Mouse (Mus musculus) telencephalon, adult 2 months (tissue): ENCODE measurements at regions not wholly inside any gene's neighbourhood (a gene's known extent, or its start where the extent isn't known, plus 50 kb on each side); places are given as distances from the start of the nearest gene placed in this dataset.
A peak's percentile ranks its signal among the peaks of the same experiment; 100 is the strongest.

Source experiments
- DNase-seq: peaks from one replicate; pipeline ENCODE4 v3.0.0-alpha.2; 2011; ENCODE audit warnings: low read depth, low spot score

- DNase-seq = no peak
Observed at GRCm38 (mm10) chr7:40052255-40052654, 534.7 kb downstream of the Zfp619 start.

GRCm38 (mm10) chr7:40058836-40059235, 541.3 kb downstream of the Zfp619 start:
- DNase-seq = no peak

DNA sequence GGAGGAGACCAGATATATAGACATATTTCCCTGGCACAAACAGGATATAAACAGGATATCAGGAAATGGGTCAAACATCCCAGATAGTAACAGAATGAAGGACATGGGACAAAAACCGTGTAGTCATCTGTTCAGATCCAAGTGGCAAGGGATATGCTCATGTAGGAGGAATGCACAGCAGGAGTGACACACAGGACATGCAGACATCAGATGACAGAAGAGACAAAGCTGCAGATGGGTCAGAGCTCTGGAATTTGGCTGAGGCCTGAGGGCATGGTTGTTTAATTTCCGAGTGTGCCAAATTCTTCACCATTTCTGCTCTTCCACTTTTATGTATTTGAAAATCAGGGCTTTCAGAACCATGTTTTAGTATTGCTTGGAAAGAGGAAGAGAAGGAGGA, 547.1 kb downstream of the Zfp619 start:
- no peak for DNase-seq

DNA sequence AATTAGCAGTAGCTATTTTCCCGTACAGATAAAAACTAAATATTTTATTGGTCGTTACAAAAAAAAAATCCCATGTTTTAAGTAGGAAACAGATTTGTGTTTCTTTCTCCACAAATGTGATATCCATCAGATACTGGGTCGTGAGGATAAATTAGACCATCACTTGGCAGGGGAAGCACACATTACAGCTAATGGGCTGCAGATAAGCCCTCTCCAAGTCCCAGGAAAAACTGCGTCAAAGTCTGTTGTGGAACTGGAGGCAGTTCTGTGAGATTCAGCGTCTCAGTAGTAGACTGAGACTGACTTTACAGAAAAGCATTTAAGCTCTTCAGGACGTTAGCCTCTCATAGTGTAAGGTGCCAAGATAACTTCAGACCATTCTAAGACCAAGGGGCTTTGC, 548.0 kb downstream of the Zfp619 start:
- no peak for DNase-seq

GRCm38 (mm10) chr7:40067378-40067777, 549.8 kb downstream of the Zfp619 start:
- DNase-seq = no peak

- no peak for DNase-seq
Observed at GRCm38 (mm10) chr7:40071313-40071712, 553.7 kb downstream of the Zfp619 start.

DNA sequence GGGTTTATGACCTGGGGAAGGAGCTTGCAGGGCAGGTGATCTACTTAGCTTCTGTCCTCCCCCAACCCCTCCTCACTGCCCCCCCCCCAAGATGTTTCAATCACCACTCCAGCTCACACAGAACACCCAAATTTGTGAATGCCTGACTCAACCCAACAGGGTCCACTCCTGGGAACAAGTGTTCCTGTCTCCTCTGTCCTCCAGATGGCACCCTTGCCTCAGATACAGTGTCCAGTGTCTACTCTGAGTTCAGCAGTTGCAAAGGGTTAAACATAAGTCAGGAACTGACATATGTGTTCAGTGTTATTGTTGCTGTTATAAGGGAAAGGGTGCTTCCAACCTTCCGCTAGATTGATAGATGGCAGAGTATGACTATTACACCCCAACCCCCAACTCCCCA, 554.9 kb downstream of the Zfp619 start:
- DNase-seq = peak; percentile 16

GRCm38 (mm10) chr7:40086236-40086635, 568.7 kb downstream of the Zfp619 start:
- DNase-seq = no peak

GRCm38 (mm10) chr7:40097094-40097493, 579.5 kb downstream of the Zfp619 start:
- DNase-seq = no peak

- peak; percentile 9 for DNase-seq
Observed at GRCm38 (mm10) chr7:40103057-40103945, 585.7 kb downstream of the Zfp619 start.

DNA sequence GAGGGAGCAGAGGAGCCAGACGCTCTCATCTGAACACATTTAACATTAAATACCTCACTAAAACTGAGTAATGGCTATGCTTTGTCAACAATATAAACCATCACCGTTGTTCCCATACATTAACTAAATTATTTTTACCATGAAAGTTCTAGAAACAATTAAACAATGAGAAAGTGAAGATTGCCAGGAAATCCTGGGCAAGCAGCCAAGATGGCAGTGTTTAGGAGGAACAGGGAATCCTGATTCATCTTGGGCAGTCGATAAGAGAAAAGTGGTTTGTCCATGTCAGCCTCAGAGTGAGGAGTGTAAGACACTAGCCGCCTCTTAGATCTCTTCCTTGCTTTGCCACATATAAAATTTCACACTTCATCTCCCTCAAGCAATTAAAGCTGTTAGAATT, 625.3 kb downstream of the Zfp619 start:
- peak; percentile 24 for DNase-seq

GRCm38 (mm10) chr7:40144431-40144830, 626.9 kb downstream of the Zfp619 start:
- DNase-seq = no peak

DNA sequence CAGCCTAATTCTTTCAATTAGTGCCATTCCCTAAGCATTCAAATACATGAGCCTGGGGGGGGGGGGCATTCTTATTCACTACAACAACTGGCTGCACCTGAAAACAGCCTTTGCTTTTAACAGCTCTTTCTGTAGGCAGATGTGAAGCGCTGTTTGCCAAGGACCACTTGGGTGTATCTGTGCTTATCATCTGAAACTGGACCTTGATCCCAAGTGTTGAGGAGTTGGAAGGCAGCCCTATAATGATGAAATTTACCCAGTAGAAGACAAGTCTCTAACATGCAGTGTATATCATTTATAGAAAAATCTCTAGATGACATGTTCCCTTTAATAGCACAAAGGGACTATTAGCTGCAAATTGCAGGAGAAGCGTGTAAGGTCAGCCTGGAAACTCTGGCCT, 660.0 kb downstream of the Zfp619 start:
- no peak for DNase-seq

GRCm38 (mm10) chr7:40195366-40195765, 677.8 kb downstream of the Zfp619 start:
- DNase-seq = no peak

DNA sequence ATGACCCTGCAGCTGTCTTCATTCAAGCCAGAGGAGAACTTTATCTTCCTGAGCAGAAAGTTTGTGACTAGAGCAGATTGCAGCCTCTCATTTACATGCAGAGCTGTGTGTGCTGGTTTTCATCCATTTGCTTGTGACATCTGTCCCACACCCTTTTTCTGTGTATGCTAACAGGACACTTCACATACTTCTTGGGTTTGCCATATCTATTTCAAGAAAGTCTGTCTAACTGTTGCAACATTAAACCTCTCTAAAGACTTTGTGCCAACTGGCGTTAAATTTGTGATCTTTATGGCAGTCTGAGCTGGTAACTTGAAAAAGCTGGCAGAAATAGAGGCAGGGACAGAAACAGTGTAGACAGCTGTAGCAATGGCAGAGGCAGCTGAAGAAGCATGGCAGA, 685.0 kb downstream of the Zfp619 start:
- DNase-seq = peak; percentile 70

DNA sequence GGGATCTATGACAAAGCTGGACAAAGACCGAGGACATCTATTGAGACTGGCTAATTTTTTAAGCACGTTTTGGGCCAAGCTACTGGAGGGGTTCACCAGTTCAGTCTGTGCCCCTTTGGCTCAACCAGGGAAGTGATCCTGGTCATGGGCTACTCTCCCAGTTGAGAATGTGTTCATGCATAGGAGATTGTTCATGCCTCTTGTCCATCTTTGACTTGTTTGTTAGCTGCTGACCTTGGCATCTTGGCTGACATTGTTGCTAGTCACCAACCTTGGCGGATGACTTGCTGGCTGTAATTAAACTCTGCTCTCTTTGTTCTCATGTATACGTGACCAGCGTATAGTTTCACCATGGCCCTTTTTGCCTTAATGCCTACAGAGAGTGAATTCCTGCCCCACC, 686.2 kb upstream of the Vstm2b start:
- no peak for DNase-seq

GRCm38 (mm10) chr7:40212576-40212975, 685.6 kb upstream of the Vstm2b start:
- DNase-seq = no peak

DNA sequence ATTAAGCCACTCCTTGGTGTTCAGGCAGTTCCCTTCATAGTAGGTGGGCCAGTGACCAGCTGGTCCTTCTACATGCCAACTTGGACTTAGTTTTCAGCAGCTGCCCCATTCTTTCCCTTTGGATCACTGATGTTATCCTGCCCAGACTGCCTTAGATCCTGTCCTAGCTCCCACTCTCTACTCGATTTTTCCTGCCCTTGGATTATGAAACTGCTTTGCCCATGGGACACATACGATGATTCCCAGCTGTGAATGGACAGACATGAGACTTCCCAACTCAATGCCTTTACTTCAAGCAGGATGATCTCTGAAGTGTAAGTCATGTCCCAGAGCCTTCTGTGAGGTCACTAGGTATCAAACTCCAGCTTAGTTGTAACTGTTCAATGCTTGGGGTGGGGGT, 684.5 kb upstream of the Vstm2b start:
- no peak for DNase-seq

- no peak for DNase-seq
Observed at GRCm38 (mm10) chr7:40214395-40214794, 683.7 kb upstream of the Vstm2b start.

GRCm38 (mm10) chr7:40215271-40215670, 682.9 kb upstream of the Vstm2b start:
- no peak for DNase-seq

GRCm38 (mm10) chr7:40220549-40220948, 677.6 kb upstream of the Vstm2b start:
- DNase-seq = peak; percentile 52

DNA sequence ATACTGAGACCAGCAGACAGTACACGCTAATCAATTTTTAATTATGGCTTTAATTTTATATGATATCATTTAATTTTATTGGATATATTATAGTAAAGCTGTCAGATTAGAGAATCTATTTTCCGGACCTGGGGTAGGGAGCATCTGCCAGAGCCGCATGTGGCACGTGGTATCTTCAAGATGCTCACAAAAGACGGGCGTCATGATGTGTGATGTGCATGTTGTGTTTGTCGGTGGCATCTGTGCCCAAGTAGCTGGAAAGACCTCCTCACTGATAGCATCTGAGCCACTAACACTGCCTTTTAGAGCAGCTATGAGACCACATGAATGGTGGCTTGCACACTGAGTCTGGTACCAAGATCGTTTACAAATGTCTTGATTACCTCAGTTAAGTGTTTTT, 652.9 kb upstream of the Vstm2b start:
- DNase-seq = no peak

DNA sequence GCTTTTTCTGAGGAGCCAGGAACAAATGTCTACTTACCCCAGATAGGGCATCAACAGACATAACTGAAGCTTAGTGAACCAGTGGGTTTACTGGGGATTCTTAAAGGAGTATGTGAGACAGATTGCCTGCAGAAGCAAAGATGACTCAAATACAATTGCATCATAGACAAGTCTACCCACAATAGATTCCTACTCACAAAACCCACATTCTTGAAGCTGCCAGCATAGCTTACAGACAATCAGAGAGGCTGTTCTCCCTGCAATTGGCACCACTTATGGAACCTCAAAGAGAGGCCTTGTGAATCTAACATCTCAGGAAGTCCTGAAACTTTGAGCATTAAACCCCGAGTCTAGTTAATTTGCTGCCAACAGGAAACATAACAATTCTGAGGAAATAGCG, 649.6 kb upstream of the Vstm2b start:
- DNase-seq = no peak

DNA sequence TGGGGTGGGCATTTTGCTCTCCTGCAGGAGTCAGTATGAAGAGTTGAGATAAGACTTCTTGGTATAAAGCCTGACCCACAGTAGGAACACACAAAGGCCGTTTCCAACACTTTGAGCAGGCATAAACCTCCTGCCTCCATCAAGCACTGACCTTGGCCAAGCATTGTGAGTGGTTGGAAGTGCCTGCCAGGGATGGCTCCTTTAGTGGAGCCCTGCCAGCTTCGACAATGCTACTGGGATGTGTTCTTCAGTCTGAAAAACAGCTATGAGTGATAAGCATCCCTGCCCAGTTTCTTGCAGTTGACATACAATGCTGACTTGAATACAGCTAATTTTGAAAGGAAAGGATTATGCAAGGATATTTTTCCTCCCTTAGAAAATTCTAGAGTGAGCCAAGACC, 644.6 kb upstream of the Vstm2b start:
- no peak for DNase-seq
